Mouse (Mus musculus) CH12.LX (cell line): ENCODE data around the gene Bscl2. TPM values are rescaled to one million over a fixed set of nuclear protein-coding genes. Genes with fewer than 3 reads are reported as not detected.

ENCODE experiments used
- DNase-seq: peaks from one replicate; pipeline ENCODE4 v3.0.0-alpha.2; 2013; ENCODE audit errors: extremely low read depth
- H3K27ac ChIP-seq: 2 replicates; pipeline ENCODE4 v1.5.1; 2012; ENCODE audit warnings: low read depth, mild to moderate bottlenecking, control low read depth, moderate library complexity; ENCODE audit not compliant: insufficient read depth
- H3K27me3 ChIP-seq: replicated peaks from 2 replicates; pipeline ENCODE3; 2012; ENCODE audit warnings: inconsistent platforms
- H3K36me3 ChIP-seq, 2 experiments: replicated peaks in 1 of 2; 2 replicates each; pipeline versions ENCODE3 to v1.6.1; 2012; ENCODE audit warnings: inconsistent platforms in 1 of 2, low read length in 1 of 2, mild to moderate bottlenecking in 1 of 2, mixed read lengths in 1 of 2, moderate library complexity in 1 of 2; ENCODE audit not compliant: control insufficient read depth in 1 of 2, insufficient read depth in 1 of 2
- H3K4me1 ChIP-seq, 2 experiments: 2 replicates each; pipeline ENCODE4 v1.6.1; 2012; ENCODE audit warnings: inconsistent platforms in 1 of 2, moderate library complexity in 1 of 2; ENCODE audit not compliant: insufficient read depth in 2 of 2, control insufficient read depth in 1 of 2
- H3K4me2 ChIP-seq: 2 replicates; pipeline ENCODE4 v1.6.1; 2012; ENCODE audit warnings: low read depth, mild to moderate bottlenecking, control low read depth; ENCODE audit not compliant: poor library complexity, insufficient read depth, severe bottlenecking
- H3K4me3 ChIP-seq, 3 experiments: fragments of 150-350 bp in 1 of 3; sonication (generic) in 1 of 3; replicated peaks in 1 of 3; 2 replicates each; pipeline versions ENCODE3 to v1.5.1; 2011 to 2012; ENCODE audit warnings: low read depth in 2 of 3, low read length in 2 of 3, mild to moderate bottlenecking in 2 of 3, moderate library complexity in 2 of 3, control low read depth in 1 of 3, improper control_type of control experiment in 1 of 3, inconsistent platforms in 1 of 3, mixed read lengths in 1 of 3; ENCODE audit not compliant: poor library complexity in 1 of 3
- H3K79me2 ChIP-seq: replicated peaks from 2 replicates; pipeline ENCODE4 v1.6.1; 2012; ENCODE audit warnings: mild to moderate bottlenecking, moderate library complexity; ENCODE audit not compliant: control insufficient read depth, poor library complexity, insufficient read depth, severe bottlenecking; ENCODE audit errors: extremely low read depth
- H3K9ac ChIP-seq: 2 replicates; pipeline ENCODE4 v1.6.1; 2012; ENCODE audit warnings: low read depth, mild to moderate bottlenecking, control low read depth, moderate library complexity; ENCODE audit not compliant: insufficient read depth
- H3K9me3 ChIP-seq: replicated peaks from 2 replicates; pipeline ENCODE3; 2012; ENCODE audit warnings: low read length, inconsistent platforms, mixed read lengths
- BHLHE40 ChIP-seq: IDR thresholded peaks from 2 replicates; pipeline ENCODE4 v1.6.1; 2011; ENCODE audit warnings: mild to moderate bottlenecking, low read depth, low read length, improper control_type of control experiment
- CHD1 ChIP-seq: IDR thresholded peaks from 2 replicates; pipeline ENCODE4 v1.6.1; 2012; ENCODE audit warnings: low read depth, low read length, improper control_type of control experiment, inconsistent platforms
- CHD2 ChIP-seq: IDR thresholded peaks from 2 replicates; pipeline ENCODE4 v1.6.1; 2011; ENCODE audit warnings: low read length, improper control_type of control experiment
- CTCF ChIP-seq, 2 experiments: IDR thresholded peaks in 1 of 2; conservative IDR thresholded peaks in 1 of 2; 2 replicates each; pipeline ENCODE4 v1.5.1; 2011 to 2012; ENCODE audit warnings: low read depth in 2 of 2, low read length in 2 of 2, improper control_type of control experiment in 1 of 2, inconsistent platforms in 1 of 2, mild to moderate bottlenecking in 1 of 2, moderate library complexity in 1 of 2
- E2F4 ChIP-seq: IDR thresholded peaks from 2 replicates; pipeline ENCODE4 v1.6.1; 2011; ENCODE audit warnings: low read depth, low read length, improper control_type of control experiment; ENCODE audit not compliant: insufficient replicate concordance
- ELF1 ChIP-seq: IDR thresholded peaks from 2 replicates; pipeline ENCODE4 v1.6.1; 2014; ENCODE audit warnings: low read depth, mild to moderate bottlenecking, inconsistent platforms, low read length, improper control_type of control experiment
- EP300 ChIP-seq: IDR thresholded peaks from 2 replicates; pipeline ENCODE4 v1.6.1; 2011; ENCODE audit warnings: low read length, improper control_type of control experiment
- ETS1 ChIP-seq: conservative IDR thresholded peaks from 2 replicates; pipeline ENCODE4 v1.6.1; 2012; ENCODE audit warnings: low read depth, mild to moderate bottlenecking, inconsistent platforms, low read length, improper control_type of control experiment, moderate library complexity
- HCFC1 ChIP-seq: IDR thresholded peaks from 2 replicates; pipeline ENCODE4 v1.6.1; 2012; ENCODE audit warnings: low read depth, mild to moderate bottlenecking, inconsistent platforms, low read length, improper control_type of control experiment
- IRF4 ChIP-seq: IDR thresholded peaks from 2 replicates; pipeline ENCODE4 v1.6.1; 2014; ENCODE audit warnings: low read depth, mild to moderate bottlenecking, inconsistent platforms, low read length, improper control_type of control experiment
- JUN ChIP-seq: IDR thresholded peaks from 2 replicates; pipeline ENCODE4 v1.6.1; 2011; ENCODE audit warnings: low read depth, mild to moderate bottlenecking, low read length, improper control_type of control experiment, moderate library complexity; ENCODE audit not compliant: insufficient read depth
- JUND ChIP-seq: conservative IDR thresholded peaks from 2 replicates; pipeline ENCODE4 v1.6.1; 2011; ENCODE audit warnings: low read depth, low read length, improper control_type of control experiment
- KAT2A ChIP-seq: IDR thresholded peaks from 2 replicates; pipeline ENCODE4 v1.6.1; 2012; ENCODE audit warnings: low read length, improper control_type of control experiment, inconsistent platforms; ENCODE audit not compliant: insufficient replicate concordance
- MAFK ChIP-seq: IDR thresholded peaks from 2 replicates; pipeline ENCODE4 v1.6.1; 2011; ENCODE audit warnings: low read length, improper control_type of control experiment; ENCODE audit not compliant: insufficient replicate concordance
- MAX ChIP-seq: IDR thresholded peaks from 2 replicates; pipeline ENCODE4 v1.6.1; 2011; ENCODE audit warnings: low read length, improper control_type of control experiment
- MAZ ChIP-seq: IDR thresholded peaks from 2 replicates; pipeline ENCODE4 v1.6.1; 2012; ENCODE audit warnings: low read depth, mild to moderate bottlenecking, inconsistent platforms, low read length, improper control_type of control experiment, moderate library complexity
- MEF2A ChIP-seq: IDR thresholded peaks from 2 replicates; pipeline ENCODE4 v1.6.1; 2014; ENCODE audit warnings: low read depth, mild to moderate bottlenecking, inconsistent platforms, low read length, improper control_type of control experiment, borderline replicate concordance
- MXI1 ChIP-seq: IDR thresholded peaks from 2 replicates; pipeline ENCODE4 v1.6.1; 2011; ENCODE audit warnings: mild to moderate bottlenecking, low read depth, low read length, improper control_type of control experiment
- MYC ChIP-seq: IDR thresholded peaks from 2 replicates; pipeline ENCODE4 v1.6.1; 2011; ENCODE audit warnings: low read depth, mild to moderate bottlenecking, improper control_type of control experiment, low read length
- NELFE ChIP-seq: IDR thresholded peaks from 2 replicates; pipeline ENCODE4 v1.6.1; 2011; ENCODE audit warnings: low read depth, low read length, improper control_type of control experiment
- NRF1 ChIP-seq: IDR thresholded peaks from 2 replicates; pipeline ENCODE4 v1.6.1; 2014; ENCODE audit warnings: low read depth, mild to moderate bottlenecking, inconsistent platforms, low read length, improper control_type of control experiment, moderate library complexity
- PAX5 ChIP-seq: IDR thresholded peaks from 2 replicates; pipeline ENCODE4 v1.6.1; 2012; ENCODE audit warnings: low read length, inconsistent platforms, mixed read lengths
- POLR2A ChIP-seq: IDR thresholded peaks from 2 replicates; pipeline ENCODE4 v1.6.1; 2011; ENCODE audit warnings: low read depth, mild to moderate bottlenecking, improper control_type of control experiment, low read length
- POLR2AphosphoS2 ChIP-seq: IDR thresholded peaks from 2 replicates; pipeline ENCODE4 v1.6.1; 2011; ENCODE audit warnings: low read depth, low read length, improper control_type of control experiment
- RAD21 ChIP-seq: IDR thresholded peaks from 2 replicates; pipeline ENCODE4 v1.6.1; 2011; ENCODE audit warnings: low read depth, mild to moderate bottlenecking, low read length, improper control_type of control experiment, moderate library complexity
- RCOR1 ChIP-seq: conservative IDR thresholded peaks from 2 replicates; pipeline ENCODE4 v1.6.1; 2012; ENCODE audit warnings: low read depth, mild to moderate bottlenecking, inconsistent platforms, low read length, improper control_type of control experiment
- SIN3A ChIP-seq: IDR thresholded peaks from 2 replicates; pipeline ENCODE4 v1.6.1; 2012; ENCODE audit warnings: low read length, improper control_type of control experiment, inconsistent platforms
- SMC3 ChIP-seq: IDR thresholded peaks from 2 replicates; pipeline ENCODE4 v1.6.1; 2011; ENCODE audit warnings: low read depth, low read length, improper control_type of control experiment
- TBP ChIP-seq: conservative IDR thresholded peaks from 2 replicates; pipeline ENCODE4 v1.6.1; 2011; ENCODE audit warnings: low read depth, low read length, improper control_type of control experiment
- TCF12 ChIP-seq: IDR thresholded peaks from 2 replicates; pipeline ENCODE4 v1.6.1; 2014; ENCODE audit warnings: low read depth, mild to moderate bottlenecking, inconsistent platforms, low read length, improper control_type of control experiment
- UBTF ChIP-seq: IDR thresholded peaks from 2 replicates; pipeline ENCODE4 v1.6.1; 2012; ENCODE audit warnings: low read depth, mild to moderate bottlenecking, inconsistent platforms, low read length, improper control_type of control experiment, moderate library complexity
- USF1 ChIP-seq: IDR thresholded peaks from 2 replicates; pipeline ENCODE4 v1.6.1; 2014; ENCODE audit warnings: low read depth, mild to moderate bottlenecking, inconsistent platforms, low read length, improper control_type of control experiment
- USF2 ChIP-seq: conservative IDR thresholded peaks from 2 replicates; pipeline ENCODE4 v1.6.1; 2011; ENCODE audit warnings: low read depth, low read length, improper control_type of control experiment
- ZC3H11A ChIP-seq: IDR thresholded peaks from 2 replicates; pipeline ENCODE4 v1.6.1; 2012; ENCODE audit warnings: low read depth, mild to moderate bottlenecking, inconsistent platforms, low read length, improper control_type of control experiment
- ZKSCAN1 ChIP-seq: IDR thresholded peaks from 2 replicates; pipeline ENCODE4 v1.6.1; 2012; ENCODE audit warnings: low read depth, inconsistent platforms, low read length, improper control_type of control experiment, borderline replicate concordance
- ZMIZ1 ChIP-seq: IDR thresholded peaks from 2 replicates; pipeline ENCODE4 v1.6.1; 2012; ENCODE audit warnings: low read depth, mild to moderate bottlenecking, inconsistent platforms, low read length, improper control_type of control experiment
- dilution Hi-C: fragments of 300-500 bp; cut with MboI; formaldehyde crosslinking; loops from 2 replicates; pipeline ENCODE4 v1.14.3; 2020; ENCODE audit warnings: low sequenced_read_pairs; ENCODE audit not compliant: extremely low pct_unique_long_range_greater_than_20kb, extremely low pct_ligation_motif_present
- in situ Hi-C: fragments of 300-500 bp; cut with MboI; formaldehyde crosslinking; loops from 3 replicates; pipeline ENCODE4 v1.14.3; 2019; ENCODE audit warnings: low sequenced_read_pairs, low pct_ligation_motif_present, low pct_unique_long_range_greater_than_20kb, mixed read lengths
- polyA plus RNA-seq: library from polyadenylated mRNA; unstranded; fragments of >175 nt; gene quantifications from 2 replicates; pipeline ENCODE4 v1.2.1, GENCODE M21; 2012; ENCODE audit warnings: low read depth; ENCODE audit not compliant: insufficient read length
- total RNA-seq, 2 experiments: library from RNA; depleted of rRNA; stranded (reverse); fragments of 300-350 nt in 1 of 2; fragments of >200 nt in 1 of 2; gene quantifications; 2 replicates each; pipeline ENCODE4 v1.2.3; 2012 to 2014

The Bscl2 gene
- total and polyA plus RNA-seq, 3 experiments: 30.9 to 117 (median 51.6) TPM

DNA sequence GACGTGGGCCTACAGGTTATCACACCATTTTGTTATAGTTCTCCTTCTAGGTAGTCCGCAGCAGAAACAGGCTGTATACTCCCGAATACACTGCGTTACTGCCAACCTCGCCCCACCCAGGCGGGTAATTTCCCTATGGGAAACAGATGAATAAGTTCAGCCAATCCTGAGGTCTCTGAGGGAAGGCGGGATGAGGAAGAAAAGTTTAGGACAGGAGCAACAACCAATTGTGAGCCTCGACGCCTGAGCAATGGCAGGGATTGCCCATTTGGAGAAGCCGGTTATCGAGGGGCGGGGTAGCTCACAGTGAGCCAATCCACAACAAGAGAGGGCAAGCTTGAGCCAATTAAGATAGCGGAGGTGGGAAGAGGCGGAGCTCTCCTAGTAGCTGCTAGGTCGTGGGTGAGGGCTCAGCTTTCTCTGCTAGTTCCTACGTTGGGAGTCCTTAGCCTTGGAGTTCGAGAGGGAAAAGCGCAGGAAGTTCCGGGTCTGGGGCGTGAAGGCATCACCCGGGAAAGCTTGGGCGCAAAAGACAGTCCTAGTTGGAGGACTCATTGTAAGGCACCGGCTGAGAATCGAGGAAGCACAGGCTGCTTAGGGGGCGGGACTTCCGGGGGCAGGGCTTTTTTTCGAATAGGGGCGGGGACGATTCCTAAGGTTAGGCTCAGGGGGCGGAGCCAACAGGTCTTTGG lies 35.0 kb upstream of the Bscl2 start, which contains the start of gene Zbtb3:
Gene Zbtb3 (plus strand): TSS at position 426 of the 692 bp plus-strand sequence.
- Histone ChIP-seq H3K27me3 (no peaks in the 10 kb centered on the region), H3K27ac (peak within 1 kb of the TSS; percentile 63), H3K9me3 (no peaks in the 10 kb centered on the region), H3K79me2 (peaks cover 11% of the 10 kb centered on the region), H3K4me3 (peak within 1 kb of the TSS; percentile 64 to 89 (median 82)), H3K4me1 (peaks cover 8 to 49% of the 10 kb centered on the region in 2 experiments), H3K4me2 (peak within 1 kb of the TSS; percentile 88), H3K9ac (peak within 1 kb of the TSS; percentile 73), H3K36me3 (peaks cover 12 to 27% of the 10 kb centered on the region in 2 experiments)
- dilution Hi-C loops (no loop called here), in situ Hi-C loops (no loop called here)
- no peak for TF ChIP-seq UBTF
- peak; percentile 76; the same call in 1 of the 2 replicates for TF ChIP-seq KAT2A
- no peak for TF ChIP-seq JUN
- 0 out of 2 replicates have a peak, but pooled peaks have one; percentile 32 for TF ChIP-seq MAFK
- TF ChIP-seq POLR2A: peak; percentile 67
- peak; percentile 80; the same call in 1 of the 2 replicates for TF ChIP-seq TBP
- TF ChIP-seq ETS1: peak; percentile 37; the same call in 1 of the 2 replicates
- peak; percentile 87; the same call in 1 of the 2 replicates for TF ChIP-seq E2F4
- TF ChIP-seq TCF12: 0 out of 2 replicates have a peak, but pooled peaks have one; percentile 25
- TF ChIP-seq MAZ: peak; percentile 57; the same call in 1 of the 2 replicates
- TF ChIP-seq EP300: peak; percentile 1; the same call in 1 of the 2 replicates
- TF ChIP-seq BHLHE40: no peak
- TF ChIP-seq MYC: no peak
- peak; percentile 65 for TF ChIP-seq ELF1
- no peak for TF ChIP-seq PAX5
- TF ChIP-seq CHD2: peak; percentile 94
- 0 out of 2 replicates have a peak, but pooled peaks have one; percentile 64 for TF ChIP-seq ZMIZ1
- TF ChIP-seq MXI1: peak; percentile 72; the same call in 1 of the 2 replicates
- peak; percentile 41; the same call in 1 of the 2 replicates for TF ChIP-seq NRF1
- no peak for TF ChIP-seq CTCF (conservative IDR thresholded peaks at IDR 0.05 in 1 of 2, IDR thresholded peaks at IDR 0.05 in 1 of 2; ENCODE audit: low read depth in 2 of 2, low read length in 2 of 2)
- TF ChIP-seq USF2: no peak
- peak; percentile 39; the same call in 1 of the 2 replicates for TF ChIP-seq MEF2A
- TF ChIP-seq POLR2AphosphoS2: peak; percentile 76; the same call in 1 of the 2 replicates
- TF ChIP-seq ZC3H11A: no peak
- TF ChIP-seq CHD1: no peak
- TF ChIP-seq ZKSCAN1: no peak
- TF ChIP-seq SMC3: no peak
- TF ChIP-seq SIN3A: peak; percentile 81
- no peak for TF ChIP-seq USF1
- TF ChIP-seq JUND: no peak; the same call in 1 of the 2 replicates
- peak; percentile 70 for TF ChIP-seq MAX
- peak; percentile 71 for TF ChIP-seq HCFC1
- TF ChIP-seq RCOR1: 0 out of 2 replicates have a peak, but pooled peaks have one; percentile 24
- TF ChIP-seq IRF4: 0 out of 2 replicates have a peak, but pooled peaks have one; percentile 31
- peak; percentile 91 for TF ChIP-seq NELFE
- no peak for TF ChIP-seq RAD21
- peak; percentile 99 for DNase-seq
